Mouse (Mus musculus) cortical plate, adult 2 months (tissue): ENCODE results near the gene Gpr182. TPM values are rescaled to one million over a fixed set of nuclear protein-coding genes. Genes with fewer than 3 reads are reported as not detected.

ENCODE experiments used
- H3K27ac ChIP-seq: fragments of 200-500 bp; 2 replicates; pipeline ENCODE4 v1.5.1; 2012; ENCODE audit warnings: low read length, control low read depth, inconsistent platforms; ENCODE audit not compliant: insufficient read depth
- H3K4me1 ChIP-seq: fragments of 200-500 bp; 2 replicates; pipeline ENCODE4 v1.6.1; 2011; ENCODE audit warnings: low read length; ENCODE audit not compliant: control insufficient read depth, insufficient read depth
- H3K4me3 ChIP-seq: fragments of 200-500 bp; 2 replicates; pipeline ENCODE4 v1.5.1; 2011; ENCODE audit warnings: mild to moderate bottlenecking, low read length, control low read depth; ENCODE audit not compliant: insufficient read depth
- CTCF ChIP-seq: fragments of 200-500 bp; IDR thresholded peaks from 2 replicates; pipeline ENCODE4 v1.5.1; 2011; ENCODE audit warnings: mild to moderate bottlenecking, control low read depth, low read length; ENCODE audit not compliant: insufficient read depth; ENCODE audit errors: extremely low read depth
- POLR2A ChIP-seq: fragments of 200-500 bp; IDR thresholded peaks from 2 replicates; pipeline ENCODE4 v1.6.1; 2011; ENCODE audit warnings: mild to moderate bottlenecking, low read length, control low read depth; ENCODE audit not compliant: insufficient read depth; ENCODE audit errors: extremely low read depth
- polyA plus RNA-seq: library from polyadenylated mRNA; depleted of rRNA; stranded (reverse); fragments of >200 nt; gene quantifications from 2 replicates; pipeline ENCODE4 v1.2.3, GENCODE M21; 2012

Gene Gpr182
- polyA plus RNA-seq, 1 experiment = 1.4 TPM

DNA sequence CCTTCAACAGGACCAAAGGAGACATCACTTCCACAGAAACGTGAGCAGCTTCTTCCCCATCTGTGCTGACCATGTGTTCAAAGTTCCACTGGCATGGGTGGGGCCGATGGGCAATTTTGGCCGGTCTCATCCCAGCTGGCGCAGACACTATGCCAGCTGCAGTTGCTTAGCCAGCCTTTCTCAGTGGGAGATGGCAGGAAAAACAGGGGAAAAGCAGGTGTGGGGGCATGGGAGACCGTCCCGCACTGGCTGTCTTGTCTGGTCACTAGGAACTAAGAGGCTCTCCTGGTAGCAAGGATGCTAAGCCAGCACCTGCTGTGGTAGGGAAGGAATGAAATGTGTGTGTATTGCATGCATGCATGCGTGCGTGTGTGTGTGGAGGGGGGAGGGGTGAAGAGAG lies 23.1 kb downstream of the Gpr182 start:
- Histone ChIP-seq H3K27ac (no peak overlapping the region), H3K4me3 (no peak overlapping the region), H3K4me1 (peaks cover 2% of the 10 kb centered on the region; the same call in 1 of the 2 replicates)
- TF ChIP-seq POLR2A (no peak), CTCF (no peak)

- Histone ChIP-seq H3K27ac (no peak overlapping the region), H3K4me3 (no peak overlapping the region), H3K4me1 (peaks cover 2% of the 10 kb centered on the region; the same call in 1 of the 2 replicates)
- TF ChIP-seq POLR2A = no peak
- TF ChIP-seq CTCF = no peak
Observed at GRCm38 (mm10) chr10:127725136-127725535, 26.4 kb downstream of the Gpr182 start.

DNA sequence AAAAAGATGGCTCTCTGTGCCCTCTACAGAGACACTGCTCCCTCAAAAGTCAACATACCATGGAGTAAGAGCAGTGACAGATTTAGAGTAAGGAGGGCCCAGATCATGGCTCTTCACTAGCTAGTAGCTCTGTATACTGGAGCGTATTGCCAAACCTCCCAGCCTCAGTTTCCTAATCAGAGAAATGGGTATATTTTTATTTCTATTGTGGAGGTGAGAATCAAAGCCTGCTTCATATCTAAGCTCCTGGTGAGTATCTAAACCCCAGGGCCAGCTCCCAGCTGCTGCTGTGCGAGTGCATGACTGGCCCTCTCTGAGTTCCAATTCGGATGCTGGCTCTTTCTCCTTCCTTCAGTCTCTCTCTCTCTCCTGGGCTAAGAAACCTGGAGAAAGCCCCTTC lies 27.4 kb downstream of the Gpr182 start, which contains the start of gene Tac2:
Tac2 (plus strand) TSS at position 301 of the 400 bp plus-strand sequence.
- no peak within 1 kb of the TSS for H3K4me3 ChIP-seq
- peaks cover 2% of the 10 kb centered on the region; the same call in 1 of the 2 replicates for H3K4me1 ChIP-seq
- no peak within 1 kb of the TSS for H3K27ac ChIP-seq
- TF ChIP-seq POLR2A (no peak), CTCF (no peak)

GRCm38 (mm10) chr10:127721671-127722418 lies 29.7 kb downstream of the Gpr182 start:
- H3K4me1 ChIP-seq = no peaks in the 10 kb centered on the region
- no peak for TF ChIP-seq POLR2A
- no peak for TF ChIP-seq CTCF
- no peak overlapping the region for H3K4me3 ChIP-seq
- no peak overlapping the region for H3K27ac ChIP-seq

DNA sequence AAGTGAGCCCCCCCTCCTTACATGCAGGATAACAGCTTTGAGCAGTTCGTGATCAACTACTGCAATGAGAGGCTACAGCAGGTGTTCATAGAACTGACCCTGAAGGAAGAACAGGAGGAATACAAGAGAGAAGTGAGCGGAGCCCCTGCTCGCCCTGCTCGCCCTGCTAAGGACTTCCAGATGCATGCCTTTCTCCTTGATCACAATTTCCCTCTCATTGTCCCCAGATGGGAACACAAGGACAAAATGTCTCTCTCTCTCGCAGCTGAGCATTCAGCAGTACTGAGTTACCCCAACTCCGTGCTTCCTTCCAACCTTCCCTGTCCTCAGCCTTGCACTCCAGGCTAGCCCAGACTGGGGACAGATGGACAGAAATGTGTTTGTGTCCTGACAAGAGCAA lies 38.8 kb downstream of the Gpr182 start:
- Histone ChIP-seq H3K27ac (no peak overlapping the region), H3K4me1 (no peaks in the 10 kb centered on the region), H3K4me3 (no peak overlapping the region)
- TF ChIP-seq CTCF (no peak), POLR2A (no peak)

GRCm38 (mm10) chr10:127710331-127710730 lies 41.2 kb downstream of the Gpr182 start:
- Histone ChIP-seq H3K27ac (no peak overlapping the region), H3K4me3 (no peak overlapping the region), H3K4me1 (no peaks in the 10 kb centered on the region)
- TF ChIP-seq CTCF (no peak), POLR2A (no peak)

DNA sequence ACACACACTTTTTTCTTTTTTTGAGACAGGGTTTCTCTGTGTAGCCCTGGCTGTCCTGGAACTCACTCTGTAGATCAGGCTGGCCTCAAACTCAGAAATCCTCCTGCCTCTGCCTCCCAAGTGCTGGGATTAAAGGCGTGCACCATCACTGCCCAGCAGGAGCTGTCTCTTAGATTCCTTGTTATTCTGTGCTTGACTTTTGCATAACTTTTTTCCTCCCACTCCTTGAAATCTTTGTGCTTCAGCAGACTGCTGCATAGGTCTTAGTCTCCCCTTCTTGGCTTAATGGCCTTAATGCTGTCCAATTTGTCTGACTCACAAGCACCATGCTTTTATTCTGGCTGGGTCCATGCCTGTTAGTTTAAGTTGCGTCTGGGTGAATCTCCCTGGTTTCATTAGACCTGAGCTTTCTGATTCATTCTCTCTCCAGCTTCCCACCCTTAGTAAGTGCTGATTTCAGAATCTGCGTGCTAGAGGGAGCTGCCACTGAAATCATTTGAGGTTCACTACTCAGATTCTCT lies 42.6 kb downstream of the Gpr182 start:
- Histone ChIP-seq H3K4me1 (no peaks in the 10 kb centered on the region), H3K27ac (no peak overlapping the region), H3K4me3 (no peak overlapping the region)
- no peak for TF ChIP-seq POLR2A
- no peak for TF ChIP-seq CTCF

DNA sequence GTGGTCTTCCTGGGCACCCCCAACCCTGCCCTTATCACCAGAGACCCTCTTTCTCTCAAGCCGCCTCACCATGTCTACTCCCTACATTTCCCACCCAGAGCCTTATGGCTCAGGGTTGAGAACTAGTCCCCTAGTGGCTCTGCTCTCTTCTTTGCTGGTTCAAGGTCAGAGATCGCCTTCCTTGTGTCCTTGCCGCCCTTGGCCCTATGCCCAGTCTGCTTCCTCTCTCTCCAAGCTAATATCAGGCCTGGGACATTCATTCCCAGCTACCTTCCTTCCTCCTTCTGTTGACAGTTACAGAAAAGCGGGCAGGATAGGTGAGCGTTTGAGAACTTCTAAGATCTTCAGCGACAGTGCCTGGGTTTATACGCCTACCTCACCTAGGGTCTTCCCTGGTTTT lies 43.8 kb downstream of the Gpr182 start:
- Histone ChIP-seq H3K4me3 (no peak overlapping the region), H3K27ac (no peak overlapping the region), H3K4me1 (no peaks in the 10 kb centered on the region)
- TF ChIP-seq CTCF (no peak), POLR2A (no peak)

GRCm38 (mm10) chr10:127705783-127706182 lies 45.7 kb downstream of the Gpr182 start:
- H3K4me1 ChIP-seq = no peaks in the 10 kb centered on the region
- TF ChIP-seq CTCF (no peak), POLR2A (no peak)
- no peak overlapping the region for H3K27ac ChIP-seq
- no peak overlapping the region for H3K4me3 ChIP-seq

DNA sequence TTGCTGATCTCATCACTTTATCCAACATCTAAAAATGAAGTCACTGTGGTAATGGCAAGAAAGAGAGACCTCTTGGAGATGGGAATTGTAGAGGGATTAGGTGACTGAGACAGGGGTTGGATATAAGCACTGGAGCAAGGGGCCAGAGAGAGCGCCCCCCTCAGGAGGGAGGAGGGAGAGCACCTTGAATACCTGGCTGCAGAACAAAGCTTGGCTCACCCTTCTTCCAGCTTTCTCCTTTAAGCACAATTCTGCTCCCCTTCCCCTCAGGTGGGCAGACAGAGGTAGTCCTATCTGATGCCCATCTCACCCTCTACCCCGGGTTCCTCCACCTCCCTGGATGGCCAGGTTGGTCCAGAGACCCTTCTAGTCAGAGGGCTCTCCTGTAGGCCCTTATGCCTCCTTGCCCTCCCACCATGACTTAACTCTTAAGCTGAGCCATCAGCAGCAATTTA lies 46.7 kb downstream of the Gpr182 start, which contains the start of gene Myo1a:
Myo1a (plus strand) TSS at position 405 of the 455 bp plus-strand sequence.
- Histone ChIP-seq H3K4me3 (no peak within 1 kb of the TSS), H3K4me1 (no peaks in the 10 kb centered on the region), H3K27ac (no peak within 1 kb of the TSS)
- TF ChIP-seq CTCF (no peak), POLR2A (no peak)
